Mouse (Mus musculus) megakaryocyte progenitor cell, adult 5-6 weeks (primary cell): ENCODE measurements around the gene Myh7b. TPM values are rescaled to one million over a fixed set of nuclear protein-coding genes. Genes with fewer than 3 reads are reported as not detected.

ENCODE experiments used
- ATAC-seq: replicated peaks from 2 replicates; pipeline ENCODE4 v1.8.0; 2016; ENCODE audit warnings: mild to moderate bottlenecking, moderate TSS enrichment, inconsistent platforms; ENCODE audit not compliant: poor library complexity
- total RNA-seq, 2 experiments: library from RNA; stranded (forward) in 1 of 2; stranded (reverse) in 1 of 2; fragments of 157-497, 149-512 nt in 1 of 2; fragments of 200-1000 nt in 1 of 2; gene quantifications; 2 replicates each; pipeline versions ENCODE4 v1.2.3 to v1.2.4; 2015 to 2017

The Myh7b gene
- total RNA-seq, 2 experiments from 2014 or later: not detected

- no peak for ATAC-seq
Measured at GRCm38 (mm10) chr2:155633121-155633520, 22.1 kb downstream of the Myh7b start.

DNA sequence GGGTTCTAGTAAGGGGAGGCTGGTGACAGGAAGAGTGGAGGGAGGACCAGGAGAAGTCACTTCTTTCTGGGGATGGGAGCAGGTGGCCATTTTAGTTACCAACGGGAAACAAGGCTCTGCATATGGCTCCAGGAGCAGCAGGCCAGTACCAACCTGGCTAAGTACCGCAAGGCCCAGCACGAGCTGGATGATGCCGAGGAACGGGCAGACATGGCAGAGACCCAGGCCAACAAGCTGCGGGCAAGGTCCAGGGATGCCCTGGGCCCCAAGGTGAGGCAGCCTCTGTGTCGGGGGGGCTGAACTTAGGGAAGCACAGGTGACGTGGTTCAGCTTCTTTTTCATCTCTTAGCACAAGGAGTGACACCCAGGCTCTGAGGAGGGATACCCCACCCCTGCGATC lies 22.7 kb downstream of the Myh7b start:
- ATAC-seq: no peak

- ATAC-seq: no peak
Measured at GRCm38 (mm10) chr2:155634562-155634961, 23.6 kb downstream of the Myh7b start.

DNA sequence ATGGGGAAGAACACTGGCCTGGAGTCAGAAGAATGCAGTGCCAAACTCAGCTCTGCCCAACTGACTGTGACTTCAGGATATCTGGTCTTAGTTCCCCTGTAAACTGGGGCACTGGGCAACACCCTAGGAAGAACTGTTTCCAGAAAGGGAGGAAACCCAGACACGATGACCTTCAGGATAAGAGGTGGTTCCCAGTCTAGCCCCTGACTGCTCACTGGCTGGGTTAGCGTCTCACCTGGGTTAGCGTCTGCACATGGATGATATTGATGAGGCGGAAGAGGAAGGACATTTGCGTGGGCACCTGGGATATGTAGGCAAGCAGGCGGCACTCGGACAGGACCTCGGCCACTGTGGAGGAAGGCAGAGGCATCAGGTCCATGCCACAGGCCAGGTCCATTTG lies 24.9 kb downstream of the Myh7b start:
- no peak for ATAC-seq

GRCm38 (mm10) chr2:155636881-155637280 lies 25.9 kb downstream of the Myh7b start:
- ATAC-seq: no peak

GRCm38 (mm10) chr2:155637411-155637810 lies 26.4 kb downstream of the Myh7b start:
- no peak for ATAC-seq

DNA sequence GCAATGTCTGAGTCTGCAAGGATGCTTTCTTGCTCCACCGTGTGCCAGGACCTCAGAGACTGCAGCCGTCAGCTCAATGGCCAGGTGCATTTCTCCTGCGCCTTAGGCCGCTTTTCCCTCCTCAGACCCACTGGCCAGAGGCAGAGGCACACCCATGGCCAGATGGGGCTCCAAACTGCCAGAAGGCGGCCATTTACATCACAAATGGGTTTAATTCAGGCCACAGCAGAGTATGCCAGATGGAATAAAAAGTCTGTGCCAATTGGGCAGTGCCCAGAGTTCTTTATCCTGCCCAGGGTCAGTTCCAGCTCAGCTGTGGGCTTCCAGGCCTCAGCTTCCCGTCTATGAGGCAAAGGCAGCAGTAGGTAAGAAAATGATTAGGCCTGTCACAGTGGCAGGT lies 29.6 kb downstream of the Myh7b start:
- ATAC-seq: no peak

- ATAC-seq: no peak
Measured at GRCm38 (mm10) chr2:155641540-155642472, 30.8 kb downstream of the Myh7b start.

- no peak for ATAC-seq
Measured at GRCm38 (mm10) chr2:155645746-155646145, 34.7 kb downstream of the Myh7b start.

DNA sequence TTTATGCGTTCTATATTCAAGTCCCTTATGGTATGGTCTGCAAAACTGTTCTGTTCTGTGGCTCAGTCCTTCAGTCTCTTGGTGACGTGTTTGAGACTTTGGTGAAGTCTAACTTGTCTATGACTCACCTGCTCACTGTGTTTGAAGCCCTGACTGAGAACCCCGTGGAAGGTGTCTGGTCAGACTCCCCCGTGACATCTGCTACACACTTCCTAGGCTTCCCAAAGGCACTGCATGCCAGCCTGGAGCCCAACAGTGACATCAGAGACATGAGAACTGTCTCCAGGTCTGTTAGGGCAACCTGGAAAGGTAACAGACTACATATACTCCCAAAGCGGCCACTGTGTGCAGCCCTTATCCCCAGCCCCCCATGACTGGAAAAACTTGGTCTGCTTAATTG lies 41.6 kb downstream of the Myh7b start:
- no peak for ATAC-seq

DNA sequence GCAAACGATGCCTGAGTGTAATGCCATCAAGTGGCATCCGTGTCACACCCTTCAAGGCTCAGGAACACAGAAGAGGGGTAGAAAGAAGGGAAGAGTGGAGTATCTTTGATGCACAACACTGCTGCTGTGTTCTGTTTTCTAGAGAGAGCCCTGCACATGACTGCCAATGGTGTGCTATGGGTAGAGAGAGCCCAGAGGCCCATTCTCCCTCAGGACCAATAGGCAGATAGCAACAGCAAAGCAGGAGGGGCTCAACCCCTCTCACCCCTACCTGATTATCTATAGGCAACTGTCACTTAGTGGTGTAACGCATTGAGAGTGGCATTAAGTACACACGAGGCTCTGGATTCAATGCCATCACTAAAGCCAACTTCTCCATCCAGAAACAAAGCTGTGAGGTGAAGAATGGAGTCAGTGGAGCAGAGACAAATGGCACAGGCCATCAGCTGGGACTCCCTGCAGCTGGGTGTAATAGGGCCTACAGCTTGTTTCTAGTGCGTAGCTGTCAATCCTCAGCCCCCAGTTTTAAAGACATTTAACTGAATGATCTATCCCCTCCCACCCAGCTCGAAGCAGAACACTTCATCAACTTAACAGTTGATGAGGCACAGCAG lies 44.9 kb downstream of the Myh7b start:
- ATAC-seq: no peak

DNA sequence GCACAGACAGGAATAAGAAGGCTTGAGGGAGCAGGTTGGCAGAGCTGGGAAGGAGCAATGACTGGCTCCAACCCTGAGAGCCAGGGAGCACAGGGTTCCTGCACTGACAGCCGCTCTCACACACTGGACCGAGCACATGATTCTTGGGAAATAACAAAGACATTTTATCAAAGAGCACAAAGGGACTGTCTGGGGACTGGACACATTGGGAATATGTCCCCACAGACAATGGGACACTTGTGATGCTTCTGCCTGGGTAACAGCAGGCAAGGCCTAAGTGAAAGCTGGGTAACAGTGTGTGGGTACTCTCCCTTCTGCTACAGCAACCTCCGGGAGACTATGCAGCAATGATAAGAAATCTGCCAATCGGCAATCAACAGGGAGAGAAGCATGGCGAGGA lies 51.4 kb downstream of the Myh7b start:
- ATAC-seq: no peak

DNA sequence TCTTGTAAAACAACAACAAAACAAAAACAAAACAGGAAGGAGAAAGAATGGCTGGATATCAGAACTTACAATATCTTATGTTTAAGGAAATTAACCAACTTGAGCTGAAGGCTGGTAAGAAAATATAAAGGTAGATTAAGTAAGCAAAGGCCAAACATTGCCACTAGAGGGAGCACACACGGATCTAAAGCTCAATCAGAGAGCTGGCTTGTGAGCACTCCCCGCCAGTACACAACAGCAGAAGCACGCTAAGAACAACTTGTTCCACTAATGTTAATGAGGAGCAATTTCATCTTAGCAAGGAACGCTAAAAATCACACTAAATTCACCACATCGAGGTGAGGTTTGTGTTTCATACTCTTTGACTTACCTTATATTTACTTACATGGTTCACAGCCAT lies 52.1 kb downstream of the Myh7b start:
- peak; percentile 87 for ATAC-seq

GRCm38 (mm10) chr2:155663910-155664460 lies 53.0 kb downstream of the Myh7b start:
- no peak for ATAC-seq

GRCm38 (mm10) chr2:155667881-155668280 lies 56.9 kb downstream of the Myh7b start:
- ATAC-seq: no peak

DNA sequence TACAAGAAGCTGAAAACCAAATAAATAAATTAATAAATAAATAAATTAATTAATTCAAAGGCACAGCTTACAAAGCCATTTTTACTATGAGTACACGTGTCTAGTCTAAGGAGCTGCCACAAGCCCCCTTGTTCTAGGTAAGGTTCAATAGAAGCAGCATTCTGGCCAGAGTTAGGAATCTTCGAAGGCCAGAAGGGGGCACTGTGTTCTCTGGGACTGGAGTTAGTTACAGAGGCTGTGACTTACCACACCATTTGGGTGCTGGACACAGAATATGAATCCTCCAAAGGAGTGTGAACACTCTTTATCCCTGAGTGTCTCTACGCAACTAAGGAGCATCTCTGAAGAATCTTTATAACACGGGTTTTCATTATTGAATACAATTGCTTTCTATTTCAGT lies 57.4 kb downstream of the Myh7b start:
- peak; percentile 64 for ATAC-seq

- ATAC-seq: no peak
Measured at GRCm38 (mm10) chr2:155671236-155671635, 60.2 kb downstream of the Myh7b start.

DNA sequence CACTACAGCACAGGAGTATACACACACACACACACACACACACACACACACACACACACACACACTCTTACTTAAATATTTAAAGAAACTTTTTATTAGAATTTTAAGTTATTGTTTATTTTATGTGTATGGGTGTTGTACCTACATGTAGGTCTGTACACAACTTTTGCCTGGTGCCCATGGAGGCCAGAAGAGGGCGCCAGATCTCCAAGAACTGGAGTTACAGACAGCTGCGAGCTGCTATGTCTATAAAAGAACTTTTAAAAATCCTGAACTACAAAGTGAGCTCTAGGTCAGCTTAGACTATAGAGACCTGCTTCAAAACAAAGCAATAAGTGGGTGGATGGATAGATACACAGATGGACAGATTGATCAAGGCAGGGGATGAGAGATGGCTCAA lies 62.5 kb downstream of the Myh7b start:
- peak; percentile 64 for ATAC-seq

- no peak for ATAC-seq
Measured at GRCm38 (mm10) chr2:155675118-155675517, 64.1 kb downstream of the Myh7b start.

DNA sequence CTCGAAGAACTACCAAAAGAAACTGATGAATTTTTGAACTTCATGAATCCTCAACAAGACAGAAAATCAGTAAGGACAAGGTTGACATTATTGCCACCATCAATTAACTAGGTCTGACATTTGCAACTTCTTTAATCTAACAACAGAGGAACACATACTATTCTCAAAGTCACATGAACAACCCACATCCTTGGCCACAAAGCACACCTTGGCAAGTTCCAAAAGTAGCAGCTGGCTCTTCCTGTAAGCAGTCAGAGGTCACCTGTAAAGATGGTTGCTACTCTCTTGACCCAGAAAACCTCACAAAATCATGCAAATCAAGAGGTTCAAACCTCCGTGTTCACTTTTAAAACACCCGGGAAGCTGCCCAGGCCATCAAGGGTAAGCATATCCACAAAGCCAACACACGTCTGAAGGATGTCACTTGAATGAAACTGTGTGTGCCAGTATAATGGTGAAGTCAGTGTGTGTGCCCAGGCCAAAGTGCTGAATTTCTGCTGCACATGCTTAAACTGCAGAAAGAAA lies 68.6 kb downstream of the Myh7b start:
- ATAC-seq: no peak

DNA sequence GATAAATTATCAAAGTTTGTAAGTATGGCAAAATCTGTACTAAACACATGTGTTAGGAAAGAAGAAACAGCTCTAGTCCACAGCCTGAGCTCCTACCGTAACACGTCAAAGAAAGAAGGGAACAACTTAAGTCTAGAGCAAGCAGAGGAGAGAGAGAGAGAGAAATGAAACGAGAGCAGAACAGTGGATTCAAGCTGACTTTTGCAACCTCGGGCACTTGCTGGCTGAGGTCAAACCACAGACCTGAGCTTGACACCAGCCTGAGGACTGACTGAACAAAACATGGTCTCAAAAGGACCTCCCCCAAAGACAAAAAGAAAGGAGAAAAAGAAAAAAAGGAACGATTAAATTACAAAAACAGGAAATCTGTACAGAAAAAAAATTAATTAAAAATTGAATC lies 69.6 kb downstream of the Myh7b start:
- ATAC-seq: peak; percentile 60

DNA sequence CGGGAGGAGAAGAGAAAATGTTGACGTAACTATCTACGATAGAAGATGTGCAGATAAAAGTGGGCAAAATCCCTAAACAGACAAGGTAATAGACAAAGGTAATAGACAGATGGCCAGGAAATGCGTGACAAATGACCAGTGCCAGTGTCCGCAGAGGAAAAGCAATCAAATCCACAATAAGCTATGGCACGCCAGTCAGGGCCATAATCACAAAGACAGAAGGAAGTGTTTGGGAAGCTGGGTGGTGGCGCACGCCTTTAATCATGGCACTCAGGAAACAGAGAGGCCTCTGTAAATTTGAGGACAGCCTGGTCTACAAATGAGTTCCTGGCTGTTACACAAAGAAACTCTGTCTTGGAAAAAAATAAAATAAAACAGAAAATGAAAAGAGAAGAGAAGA lies 70.2 kb downstream of the Myh7b start:
- no peak for ATAC-seq
